Mouse (Mus musculus): ENCODE results near the gene Gp1bb. TPM values are rescaled to one million over a fixed set of nuclear protein-coding genes. Genes with fewer than 3 reads are reported as not detected.

Gene Gp1bb
- polyA plus RNA-seq, 1 experiment from 2014 or later = 11.4 TPM

Other genes with a start within 250 kb of the Gp1bb start
- gene Txnrd2, start 196.0 kb downstream of the Gp1bb start, polyA plus RNA-seq (2014; fragmentation: Nextera tagmentation; extraction: Ambion mirVana) = 20.4 TPM in 2 replicates
- gene Comt, start 195.6 kb downstream of the Gp1bb start, polyA plus RNA-seq (2014; fragmentation: Nextera tagmentation; extraction: Ambion mirVana) = 60.8 and 64.0 TPM in 2 replicates
- gene Gnb1l, start 123.7 kb downstream of the Gp1bb start, polyA plus RNA-seq (2014; fragmentation: Nextera tagmentation; extraction: Ambion mirVana) = 11.5 and 13.3 TPM in 2 replicates
- gene Rtl10, start 123.5 kb downstream of the Gp1bb start, polyA plus RNA-seq (2014; fragmentation: Nextera tagmentation; extraction: Ambion mirVana) = 1.7 and 2.4 TPM in 2 replicates
- gene Tbx1, start 31.7 kb downstream of the Gp1bb start, polyA plus RNA-seq (2014; fragmentation: Nextera tagmentation; extraction: Ambion mirVana) = 3.8 and 5.3 TPM in 2 replicates
- gene Gm49601, start 4.0 kb upstream of the Gp1bb start, polyA plus RNA-seq (2014; fragmentation: Nextera tagmentation; extraction: Ambion mirVana) = 3.6 and 3.8 TPM in 2 replicates
- gene Sept5, start 7.6 kb upstream of the Gp1bb start, polyA plus RNA-seq (2014; fragmentation: Nextera tagmentation; extraction: Ambion mirVana) = 68.6 and 79.8 TPM in 2 replicates
- gene Cldn5, start 154.4 kb upstream of the Gp1bb start, polyA plus RNA-seq (2014; fragmentation: Nextera tagmentation; extraction: Ambion mirVana) = 35.2 and 37.7 TPM in 2 replicates
- 74.4 and 89.0 TPM in 2 replicates for gene Ufd1, start 189.4 kb upstream of the Gp1bb start, polyA plus RNA-seq (2014; fragmentation: Nextera tagmentation; extraction: Ambion mirVana)
- 60.5 and 62.2 TPM in 2 replicates for gene Cdc45, start 189.6 kb upstream of the Gp1bb start, polyA plus RNA-seq (2014; fragmentation: Nextera tagmentation; extraction: Ambion mirVana)
- 17.7 and 19.7 TPM in 2 replicates for gene 2510002D24Rik, start 214.2 kb upstream of the Gp1bb start, polyA plus RNA-seq (2014; fragmentation: Nextera tagmentation; extraction: Ambion mirVana)
- not detected in 2 replicates for gene Gm28539, start 214.2 kb upstream of the Gp1bb start, polyA plus RNA-seq (2014; fragmentation: Nextera tagmentation; extraction: Ambion mirVana)